Mouse (Mus musculus) kidney, adult 8-10 months (tissue): ENCODE measurements around the gene Secisbp2l.

Experiments used
- DNase-seq, 2 experiments: peaks; one replicate each; pipeline ENCODE4 v3.0.0; 2022

Secisbp2l gene

GRCm38 (mm10) chr2:125782719-125783109 lies at the start of gene Secisbp2l:
Gene Secisbp2l (minus strand): TSS chr2:125782870.
- peak; percentile 94 to 96 for DNase-seq

GRCm38 (mm10) chr2:125829924-125830323 lies 47.3 kb upstream of the Secisbp2l start:
- no peak for DNase-seq

- no peak for DNase-seq
Observed at GRCm38 (mm10) chr2:125827898-125828297, 45.2 kb upstream of the Secisbp2l start.

- no peak for DNase-seq
Observed at GRCm38 (mm10) chr2:125826201-125826600, 43.5 kb upstream of the Secisbp2l start.

GRCm38 (mm10) chr2:125820397-125820796 lies 37.7 kb upstream of the Secisbp2l start:
- DNase-seq, result no peak

- no peak for DNase-seq
Observed at GRCm38 (mm10) chr2:125813972-125814595, 31.4 kb upstream of the Secisbp2l start.

- no peak for DNase-seq
Observed at GRCm38 (mm10) chr2:125811332-125811731, 28.7 kb upstream of the Secisbp2l start.

GRCm38 (mm10) chr2:125809551-125809950 lies 26.9 kb upstream of the Secisbp2l start:
- DNase-seq, result no peak

- no peak for DNase-seq
Observed at GRCm38 (mm10) chr2:125805826-125806225, 23.2 kb upstream of the Secisbp2l start.

- DNase-seq, result no peak
Observed at GRCm38 (mm10) chr2:125801947-125802346, 19.3 kb upstream of the Secisbp2l start.

- no peak for DNase-seq
Observed at GRCm38 (mm10) chr2:125801038-125801437, 18.4 kb upstream of the Secisbp2l start.

- DNase-seq, result no peak
Observed at GRCm38 (mm10) chr2:125800428-125800827, 17.8 kb upstream of the Secisbp2l start.

- DNase-seq, result no peak
Observed at GRCm38 (mm10) chr2:125797872-125798271, 15.2 kb upstream of the Secisbp2l start.

- no peak for DNase-seq
Observed at GRCm38 (mm10) chr2:125795118-125795517, 12.4 kb upstream of the Secisbp2l start.

GRCm38 (mm10) chr2:125794166-125794565 lies 11.5 kb upstream of the Secisbp2l start:
- peak in 1 of 2 experiments; percentile 29 for DNase-seq

GRCm38 (mm10) chr2:125792879-125793261 lies 10.2 kb upstream of the Secisbp2l start:
- DNase-seq, result peak in 1 of 2 experiments; percentile 31

GRCm38 (mm10) chr2:125792144-125792878 lies 9.6 kb upstream of the Secisbp2l start:
- no peak for DNase-seq

- DNase-seq, result no peak
Observed at GRCm38 (mm10) chr2:125791485-125791885, 8.8 kb upstream of the Secisbp2l start.

GRCm38 (mm10) chr2:125790242-125790641 lies 7.6 kb upstream of the Secisbp2l start:
- no peak for DNase-seq

GRCm38 (mm10) chr2:125789265-125789664 lies 6.6 kb upstream of the Secisbp2l start:
- DNase-seq, result no peak

GRCm38 (mm10) chr2:125788785-125789184 lies 6.1 kb upstream of the Secisbp2l start:
- DNase-seq, result no peak

GRCm38 (mm10) chr2:125788351-125788750 lies 5.7 kb upstream of the Secisbp2l start:
- no peak for DNase-seq

GRCm38 (mm10) chr2:125785021-125785420 lies 2.4 kb upstream of the Secisbp2l start:
- no peak for DNase-seq

- peak; percentile 20 to 54 for DNase-seq
Observed at GRCm38 (mm10) chr2:125784392-125784791, 1.7 kb upstream of the Secisbp2l start.
